Mouse (Mus musculus) brain, embryonic 14.5 days (tissue): ENCODE results near the gene Gfy.

Experiments
- CTCF ChIP-seq: fragments of 200-500 bp; IDR thresholded peaks from 2 replicates; pipeline ENCODE4 v1.5.1; 2012; ENCODE audit warnings: inconsistent platforms, mild to moderate bottlenecking, moderate library complexity, borderline replicate concordance; ENCODE audit not compliant: insufficient read depth, insufficient read length; ENCODE audit errors: extremely low read depth
- POLR2A ChIP-seq: fragments of 200-500 bp; IDR thresholded peaks from 2 replicates; pipeline ENCODE4 v1.6.1; 2012; ENCODE audit warnings: mild to moderate bottlenecking, inconsistent platforms, borderline replicate concordance; ENCODE audit not compliant: poor library complexity, insufficient read depth, insufficient read length, severe bottlenecking; ENCODE audit errors: extremely low read depth

DNA sequence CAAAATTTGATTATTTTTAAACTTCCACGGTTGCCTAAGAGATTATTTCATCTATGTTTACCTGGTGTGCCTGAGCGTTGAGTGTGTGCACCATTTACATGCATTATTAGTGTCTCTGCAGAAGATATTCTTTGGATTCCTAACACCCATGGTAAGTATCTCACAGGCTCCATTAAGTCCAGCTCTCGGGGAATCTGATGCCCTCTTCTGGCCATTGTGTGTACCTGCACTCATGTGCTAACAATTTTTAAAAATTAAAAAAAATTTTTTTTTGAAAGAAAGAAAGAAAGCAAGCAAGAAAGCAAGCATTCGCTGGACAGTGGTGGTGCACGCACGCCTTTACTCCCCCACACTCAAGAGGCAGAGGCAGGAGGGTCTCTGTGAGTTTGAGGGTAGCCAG is 28.9 kb upstream of the Gfy start:
- no peak for TF ChIP-seq POLR2A
- peak; percentile 26; the same call in 1 of the 2 replicates for TF ChIP-seq CTCF
